10 mouse cellular contexts compared by ENCODE assay signal in genomic region chr7:41451864-41452263, GRCm38 (mm10). TPM values are rescaled to one million over a fixed set of nuclear protein-coding genes. Genes with fewer than 3 reads are reported as not detected.
DNase-seq lines count a peak whose midpoint lies in the region; ATAC-seq lines count a peak whose summit lies in the region.
"Had no signal": no experiment of that assay in that cellular context is flagged by ENCODE, and none has a peak within 500 bp of the region (broad histone marks: within the 10 kb centered on the region; RNA-seq: fewer than 3 reads in every experiment).

No protein-coding gene starts in this region.

- 0 out of 2 replicates have a peak overlapping the region, but pooled peaks have one; percentile 6 for H3K4me3 ChIP-seq in kidney, embryonic 16.5 days (ENCODE audit: low read length)
- H3K4me3 ChIP-seq in limb, embryonic 10.5 days: no peak overlapping the region
- H3K4me3 ChIP-seq in neural tube, embryonic 13.5 days: no peak overlapping the region
- H3K4me3 ChIP-seq: embryonic facial prominence, embryonic 15.5 days had no signal

- no peak overlapping the region for H3K9ac ChIP-seq in kidney, embryonic 16.5 days (replicated peaks; ENCODE audit: low read length)
- H3K9ac ChIP-seq in neural tube, embryonic 13.5 days: peak overlapping the region; percentile 38; the same call in 1 of the 2 replicates
- H3K9ac ChIP-seq: embryonic facial prominence, embryonic 15.5 days; liver, embryonic 14.5 days had no signal

- no peak overlapping the region for H3K27ac ChIP-seq in kidney, embryonic 16.5 days (ENCODE audit: low read length)
- no peak overlapping the region for H3K27ac ChIP-seq in limb, embryonic 10.5 days
- no peak overlapping the region for H3K27ac ChIP-seq in neural tube, embryonic 13.5 days (replicated peaks)
- H3K27ac ChIP-seq: embryonic facial prominence, embryonic 15.5 days; liver, embryonic 14.5 days had no signal

- H3K4me1 ChIP-seq in kidney, embryonic 16.5 days (ENCODE audit: insufficient read depth, low read length): no peaks in the 10 kb centered on the region
- H3K4me1 ChIP-seq in limb, embryonic 10.5 days: no peaks in the 10 kb centered on the region
- no peaks in the 10 kb centered on the region for H3K4me1 ChIP-seq in neural tube, embryonic 13.5 days (replicated peaks)
- H3K4me1 ChIP-seq: embryonic facial prominence, embryonic 15.5 days had no signal

- H3K4me2 ChIP-seq in kidney, embryonic 16.5 days (replicated peaks; ENCODE audit: low read depth, low read length): peak overlapping the region; percentile 23; the same call in 1 of the 2 replicates
- 0 out of 2 replicates have a peak overlapping the region, but pooled peaks have one; percentile 29 for H3K4me2 ChIP-seq in neural tube, embryonic 13.5 days
- H3K4me2 ChIP-seq: embryonic facial prominence, embryonic 15.5 days had no signal

- DNase-seq in kidney, adult 18-20 months: no peak
- peak; percentile 24 for DNase-seq in embryo, embryonic 10.5 days (ENCODE audit: low spot score)
- DNase-seq in limb, embryonic 10.5 days (ENCODE audit: low spot score): peak; percentile 33
- no peak for DNase-seq in cerebellum, adult 11 months
- DNase-seq in B cell, adult 2 months: no peak
- DNase-seq: right cerebral cortex, postnatal 25 days had no signal

- H3K36me3 ChIP-seq in kidney, embryonic 16.5 days (ENCODE audit: insufficient read depth, low read length): no peaks in the 10 kb centered on the region
- no peaks in the 10 kb centered on the region for H3K36me3 ChIP-seq in limb, embryonic 10.5 days
- H3K36me3 ChIP-seq in neural tube, embryonic 13.5 days: no peaks in the 10 kb centered on the region
- H3K36me3 ChIP-seq: embryonic facial prominence, embryonic 15.5 days had no signal

- 4% methylated on average over 10 of the region's 10 CpGs for WGBS in kidney, embryonic 16.5 days
- 7% methylated on average over 10 of the region's 10 CpGs for WGBS in limb, embryonic 10.5 days
- 6% methylated on average over 10 of the region's 10 CpGs for WGBS in neural tube, embryonic 13.5 days

- ATAC-seq in kidney, embryonic 16.5 days (ENCODE audit: low FRiP score, low TSS enrichment): peak; percentile 95
- no peak for ATAC-seq in neural tube, embryonic 13.5 days (ENCODE audit: low read depth)

- H3K27me3 ChIP-seq in kidney, embryonic 16.5 days (ENCODE audit: insufficient read depth, low read length): no peaks in the 10 kb centered on the region
- H3K27me3 ChIP-seq in limb, embryonic 10.5 days (ENCODE audit: low read depth, poor library complexity, severe bottlenecking): no peaks in the 10 kb centered on the region
- H3K27me3 ChIP-seq in neural tube, embryonic 13.5 days: no peaks in the 10 kb centered on the region
- H3K27me3 ChIP-seq: embryonic facial prominence, embryonic 15.5 days had no signal

- H3K9me3 ChIP-seq in kidney, embryonic 16.5 days (ENCODE audit: low read length): no peaks in the 10 kb centered on the region; the same call in 1 of the 2 replicates
- H3K9me3 ChIP-seq in limb, embryonic 10.5 days (replicated peaks): peaks cover 3% of the 10 kb centered on the region; the same call in 1 of the 2 replicates
- H3K9me3 ChIP-seq in neural tube, embryonic 13.5 days: peaks cover 7% of the 10 kb centered on the region
- H3K9me3 ChIP-seq: embryonic facial prominence, embryonic 15.5 days had no signal

RNA-seq across cellular contexts. Expression of gene Vmn2r57, which starts 3.4 kb away (rescaled TPM):
- polyA plus RNA-seq in kidney, embryonic 16.5 days (2015; fragmentation: Nextera tagmentation; extraction: Ambion mirVana): 0.21 and 0.32 TPM in 2 replicates
- 0.16 and 0.23 TPM in 2 replicates for polyA plus RNA-seq in limb, embryonic 10.5 days (2016; fragmentation: Nextera tagmentation; extraction: Ambion mirVana)
- polyA plus RNA-seq in neural tube, embryonic 13.5 days (2015; fragmentation: Nextera tagmentation; extraction: Ambion mirVana): 0.18 and 0.27 TPM in 2 replicates

RNA-seq across cellular contexts. Expression of gene Gm20449, which starts 47.4 kb away (rescaled TPM):
- 0.05 and 0.09 TPM in 2 replicates for polyA plus RNA-seq in kidney, embryonic 16.5 days (2015; fragmentation: Nextera tagmentation; extraction: Ambion mirVana)
- polyA plus RNA-seq in limb, embryonic 10.5 days (2016; fragmentation: Nextera tagmentation; extraction: Ambion mirVana): 0.04 TPM in 2 replicates
- polyA plus RNA-seq in neural tube, embryonic 13.5 days (2015; fragmentation: Nextera tagmentation; extraction: Ambion mirVana): 0.08 and 0.17 TPM in 2 replicates
- polyA plus RNA-seq: liver, embryonic 14.5 days had no signal

RNA-seq across cellular contexts. Expression of gene AW146154, which starts 47.8 kb away (rescaled TPM):
- 13.3 and 13.8 TPM in 2 replicates for polyA plus RNA-seq in kidney, embryonic 16.5 days (2015; fragmentation: Nextera tagmentation; extraction: Ambion mirVana)
- 9.9 and 11.3 TPM in 2 replicates for polyA plus RNA-seq in limb, embryonic 10.5 days (2016; fragmentation: Nextera tagmentation; extraction: Ambion mirVana)
- polyA plus RNA-seq in neural tube, embryonic 13.5 days (2015; fragmentation: Nextera tagmentation; extraction: Ambion mirVana): 3.5 and 4.0 TPM in 2 replicates

RNA-seq across cellular contexts. Expression of gene AI987944, which starts 58.7 kb away (rescaled TPM):
- 13.0 and 13.9 TPM in 2 replicates for polyA plus RNA-seq in kidney, embryonic 16.5 days (2015; fragmentation: Nextera tagmentation; extraction: Ambion mirVana)
- 7.7 and 9.5 TPM in 2 replicates for polyA plus RNA-seq in limb, embryonic 10.5 days (2016; fragmentation: Nextera tagmentation; extraction: Ambion mirVana)
- 8.0 TPM in 2 replicates for polyA plus RNA-seq in neural tube, embryonic 13.5 days (2015; fragmentation: Nextera tagmentation; extraction: Ambion mirVana)

Comparison
In these comparisons a context has a peak if more than half of its experiments do, and no peak if none do; other contexts are left out.
1. DNase-seq: peak in embryo, embryonic 10.5 days (single experiment) and limb, embryonic 10.5 days (single experiment); none in kidney, adult 18-20 months (single experiment), cerebellum, adult 11 months (single experiment) and B cell, adult 2 months (0 of 2).